Mouse (Mus musculus) olfactory bulb, adult 2 months (tissue): Measurements from ENCODE around the gene Ncstn.

ENCODE experiments used
- CTCF ChIP-seq: fragments of 200-500 bp; IDR thresholded peaks from 2 replicates; pipeline ENCODE4 v1.5.1; 2012; ENCODE audit warnings: low read depth, mild to moderate bottlenecking, low read length, moderate library complexity; ENCODE audit not compliant: insufficient read depth
- POLR2A ChIP-seq: fragments of 200-500 bp; IDR thresholded peaks from 2 replicates; pipeline ENCODE4 v1.6.1; 2012; ENCODE audit warnings: mild to moderate bottlenecking, low read depth, low read length, moderate library complexity; ENCODE audit not compliant: insufficient read depth

DNA sequence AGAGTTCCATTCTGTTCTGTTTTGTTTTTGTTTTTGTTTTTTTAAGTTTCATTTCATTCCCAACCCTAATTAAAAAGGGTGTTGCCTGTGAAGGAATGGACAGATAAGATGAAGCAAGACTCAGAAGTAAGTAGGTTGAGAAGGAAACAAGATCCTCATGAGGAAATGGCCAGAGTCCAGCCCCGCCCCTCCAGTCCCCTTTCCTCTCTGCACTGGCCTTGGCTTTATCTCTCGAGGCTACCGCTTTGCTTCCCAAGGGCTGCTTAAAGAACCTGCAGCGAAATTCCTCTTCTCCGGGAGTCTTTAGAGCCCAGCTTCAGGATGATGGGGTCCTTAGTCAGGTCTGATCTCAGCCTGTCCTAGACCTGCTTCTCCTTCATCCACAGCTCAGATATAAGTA is 4.6 kb downstream of the Ncstn start:
- TF ChIP-seq POLR2A: no peak
- no peak for TF ChIP-seq CTCF
